Mouse (Mus musculus): ENCODE measurements at regions not wholly inside any gene's neighbourhood (a gene's known extent, or its start where the extent isn't known, plus 50 kb on each side); places are given as distances from the start of the nearest gene placed in this dataset.

DNA sequence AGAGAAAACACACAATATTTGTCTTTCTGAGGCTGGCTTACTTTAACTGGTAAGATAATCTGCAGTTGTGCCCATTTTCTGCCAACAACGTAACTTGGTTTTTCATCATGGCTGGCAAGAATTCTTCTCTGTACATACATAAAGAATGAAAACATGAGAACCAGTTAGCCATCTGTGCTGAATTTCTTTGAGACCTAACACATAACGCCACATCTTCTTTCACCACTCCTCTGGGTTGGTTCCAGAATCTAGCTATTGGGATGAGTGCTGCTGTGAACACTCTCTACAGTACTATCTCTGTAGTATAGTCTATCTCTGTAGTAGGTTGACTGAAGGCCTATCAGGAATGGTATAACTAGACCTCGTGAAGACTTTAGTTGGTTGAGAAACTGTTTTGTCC, 132.1 kb downstream of the 1700020N01Rik start:
- in situ Hi-C loops (cut with MboI; ENCODE audit: low pct_unique_long_range_greater_than_20kb) = no loop called here
- no peak for TF ChIP-seq CTCF (IDR thresholded peaks at IDR 0.05)
- POLR2A ChIA-PET = interaction anchor here (0.9 to 1.4 kb wide), 2 partner anchors 12 kb away, joined by 3 to 4 read pairs; no protein-coding TSS in a partner anchor
- DNase-seq (ENCODE audit: low read depth, low spot score) (no peak), ATAC-seq (no peak)
- CTCF ChIA-PET = interaction anchor here (1.4 kb wide), 1 partner anchor 106 kb away, joined by 3 read pairs; no protein-coding TSS in a partner anchor
- no peaks in the 10 kb centered on the region for H3K27me3 ChIP-seq

DNA sequence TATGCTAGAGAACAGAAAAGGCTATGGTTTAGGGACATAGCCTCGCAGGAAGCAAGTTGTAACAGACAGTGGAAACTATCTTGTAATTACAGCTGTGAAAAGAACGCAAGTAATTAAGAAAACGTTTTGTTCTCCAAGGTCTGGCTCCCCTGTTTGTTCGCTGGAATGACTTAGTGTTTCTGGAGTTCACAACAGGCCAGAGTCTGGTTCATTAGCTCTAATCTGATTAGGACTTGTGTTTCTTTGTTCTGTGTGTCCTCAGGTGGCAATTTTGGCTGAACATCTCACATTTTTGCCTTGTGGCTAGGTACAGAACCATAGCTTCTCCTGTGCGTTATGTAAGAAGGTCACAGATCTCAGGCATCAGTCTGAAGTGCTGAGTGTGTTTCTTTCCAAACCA, 141.7 kb upstream of the Sgk1 start:
- in situ Hi-C loops (cut with MboI; ENCODE audit: low pct_unique_long_range_greater_than_20kb) = no loop called here
- ATAC-seq (no peak), DNase-seq (ENCODE audit: low read depth, low spot score) (no peak)
- TF ChIP-seq CTCF (IDR thresholded peaks at IDR 0.05) = no peak
- no peaks in the 10 kb centered on the region for H3K27me3 ChIP-seq
- ChIA-PET CTCF (interaction anchor here (2.4 kb wide), 1 partner anchor 13 kb away, joined by 8 read pairs; no protein-coding TSS in a partner anchor), POLR2A (no interaction called here)

DNA sequence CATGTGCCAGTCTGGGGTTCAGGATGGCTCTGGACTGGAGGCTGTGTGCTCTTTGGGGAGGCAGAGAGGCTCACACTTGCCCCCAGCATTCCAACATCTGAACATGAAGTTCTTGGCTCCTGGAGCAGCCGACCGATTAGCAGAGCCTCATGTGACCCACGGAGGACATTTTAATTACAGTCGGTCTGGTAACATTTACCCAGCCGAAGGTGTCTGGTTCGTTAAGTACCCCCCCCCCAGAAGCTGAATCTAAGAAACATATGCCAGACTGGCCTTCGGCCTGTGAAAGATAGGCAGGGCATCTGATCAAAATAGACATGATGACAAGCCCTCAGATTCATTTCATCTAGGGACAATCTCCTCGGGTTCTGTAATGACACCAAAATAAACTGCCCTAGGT, 140.4 kb upstream of the Sgk1 start:
- DNase-seq (ENCODE audit: low read depth, low spot score) = no peak
- no peak for TF ChIP-seq CTCF (IDR thresholded peaks at IDR 0.05)
- no peaks in the 10 kb centered on the region for H3K27me3 ChIP-seq
- CTCF ChIA-PET = no interaction called here
- in situ Hi-C loops (cut with MboI; ENCODE audit: low pct_unique_long_range_greater_than_20kb) = no loop called here
- ATAC-seq = no peak
- POLR2A ChIA-PET = no interaction called here

DNA sequence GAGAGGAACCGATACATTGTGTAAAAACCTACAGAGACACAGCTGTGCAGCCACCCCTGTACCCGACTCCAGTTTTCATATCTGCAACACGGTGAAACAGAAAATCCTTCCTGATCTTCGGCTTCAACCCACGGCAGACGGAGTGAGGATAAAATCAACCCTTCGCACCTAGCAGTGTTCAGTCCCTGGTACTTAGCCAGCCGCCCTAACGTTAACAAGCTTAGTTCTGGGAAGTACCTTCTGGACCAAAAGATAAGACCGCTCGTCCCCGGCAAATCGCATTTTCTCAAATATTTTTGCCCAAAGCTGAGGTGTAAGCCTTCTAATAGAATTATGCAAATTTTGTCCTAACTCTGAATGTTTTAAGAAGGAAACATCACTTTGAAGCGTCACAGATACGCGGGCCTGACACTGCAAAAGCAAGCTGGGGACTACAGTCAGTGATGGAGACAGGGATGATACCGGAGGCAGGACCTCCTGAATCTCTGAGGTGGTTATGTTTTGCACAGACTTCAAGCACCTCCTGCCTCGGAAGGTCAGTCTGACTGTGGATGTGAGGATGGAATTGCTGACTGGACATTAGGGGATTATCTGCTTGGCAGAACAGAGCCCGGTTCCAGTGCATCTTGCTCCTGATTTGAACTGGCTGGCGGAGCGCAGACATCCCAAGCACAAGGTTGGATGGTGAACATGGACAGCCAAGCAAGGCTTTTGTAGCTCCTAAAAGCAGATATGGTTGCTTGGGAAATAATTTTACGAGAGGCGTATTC, 139.8 kb upstream of the Sgk1 start:
- in situ Hi-C loops (cut with MboI; ENCODE audit: low pct_unique_long_range_greater_than_20kb) = no loop called here

DNA sequence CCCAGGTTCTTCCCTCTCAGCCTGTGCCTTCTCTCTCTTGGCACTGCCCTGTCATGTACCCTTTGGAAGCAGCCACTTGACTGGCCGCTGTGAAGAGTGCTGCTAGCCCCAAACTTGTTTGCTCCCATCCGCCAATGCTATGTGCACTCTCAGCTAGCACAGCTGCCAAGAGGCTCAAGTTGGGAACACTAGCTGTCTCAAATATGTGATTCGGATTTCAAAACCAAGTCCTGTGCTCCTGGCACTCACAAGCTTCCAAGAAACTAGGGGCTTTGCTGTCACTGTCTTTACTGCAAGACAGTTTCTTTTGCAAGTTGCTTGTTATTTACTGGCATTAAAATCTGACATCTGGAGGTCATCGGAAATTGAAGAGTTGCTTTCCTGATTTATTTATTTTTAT, 138.6 kb upstream of the Sgk1 start:
- in situ Hi-C loops (cut with MboI; ENCODE audit: low pct_unique_long_range_greater_than_20kb) = no loop called here
- ChIA-PET CTCF (no interaction called here), POLR2A (no interaction called here)
- no peak for ATAC-seq
- H3K27me3 ChIP-seq = no peaks in the 10 kb centered on the region
- TF ChIP-seq CTCF (IDR thresholded peaks at IDR 0.05) = no peak
- no peak for DNase-seq (ENCODE audit: low read depth, low spot score)

More for the DNA sequence above, 139.8 kb upstream of the Sgk1 start:
- DNase-seq (ENCODE audit: low read depth, low spot score) (no peak), ATAC-seq (no peak)
- H3K27me3 ChIP-seq = no peaks in the 10 kb centered on the region
- no peak for TF ChIP-seq CTCF (IDR thresholded peaks at IDR 0.05)
- ChIA-PET CTCF (no interaction called here), POLR2A (no interaction called here)

DNA sequence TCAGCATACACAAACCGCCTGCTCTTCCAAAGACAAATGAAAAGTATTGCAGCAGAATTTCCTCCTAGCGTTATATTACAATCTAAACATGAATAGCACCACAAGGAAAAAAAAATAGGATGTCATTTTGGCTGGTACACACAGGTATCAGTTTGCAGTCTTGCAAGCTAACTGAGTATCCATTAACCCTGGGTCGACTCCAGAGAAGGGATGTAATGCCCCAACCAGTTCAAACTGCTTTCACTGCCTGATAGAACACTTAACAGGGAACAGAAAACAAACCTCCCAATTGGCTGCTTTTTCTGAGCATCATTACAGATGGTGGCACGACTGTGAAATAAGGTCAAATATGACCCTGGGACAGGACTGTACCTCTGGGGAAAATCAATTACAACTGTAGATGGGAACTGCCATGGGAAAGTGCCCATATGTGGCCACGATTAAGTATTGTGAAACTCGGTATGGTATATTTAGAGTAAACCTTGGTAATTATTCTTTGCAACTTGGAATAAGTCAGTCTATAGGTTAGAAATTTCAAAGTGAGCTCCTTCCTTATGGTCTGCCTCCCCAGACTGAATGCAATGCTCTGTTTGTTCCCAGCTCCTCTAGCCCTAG, 137.5 kb upstream of the Sgk1 start:
- ChIA-PET POLR2A (no interaction called here), CTCF (interaction anchor here (1.4 kb wide), 1 partner anchor 11 kb away, joined by 4 read pairs; no protein-coding TSS in a partner anchor)
- no peak for ATAC-seq
- H3K27me3 ChIP-seq = no peaks in the 10 kb centered on the region
- in situ Hi-C loops (cut with MboI; ENCODE audit: low pct_unique_long_range_greater_than_20kb) = no loop called here
- TF ChIP-seq CTCF (IDR thresholded peaks at IDR 0.05) = no peak
- DNase-seq (ENCODE audit: low read depth, low spot score) = no peak

DNA sequence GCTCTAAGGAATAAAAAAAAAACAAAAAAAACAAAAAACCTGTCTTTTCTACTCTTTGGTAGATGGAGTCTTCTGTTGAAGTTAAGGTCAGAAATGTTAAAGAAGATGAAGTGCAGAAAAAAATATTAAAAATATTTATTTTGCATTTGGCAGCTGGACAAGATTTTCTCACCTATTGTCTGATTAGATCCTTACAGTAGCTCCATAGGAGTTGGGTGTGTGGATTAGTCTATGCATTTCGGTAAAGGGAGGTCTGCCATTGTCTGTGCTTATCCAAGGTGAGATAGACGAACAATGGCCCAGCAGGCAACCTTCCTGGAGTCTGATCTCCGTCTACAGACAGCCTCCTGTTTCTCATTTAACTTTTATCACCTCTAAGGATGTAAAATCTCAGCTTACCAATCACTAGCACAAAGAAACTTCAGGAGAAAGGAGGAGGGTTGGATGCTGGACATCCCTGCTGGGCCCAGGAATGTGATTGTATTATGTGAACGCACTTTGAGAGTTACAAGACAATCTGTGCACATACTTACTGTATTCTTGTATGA, 136.0 kb upstream of the Sgk1 start:
- ChIA-PET CTCF (interaction anchor here (1.3 to 1.4 kb wide), 2 partner anchors 9 to 14 kb away, joined by 4 read pairs; no protein-coding TSS in a partner anchor), POLR2A (no interaction called here)
- ATAC-seq = no peak
- H3K27me3 ChIP-seq = no peaks in the 10 kb centered on the region
- in situ Hi-C loops (cut with MboI; ENCODE audit: low pct_unique_long_range_greater_than_20kb) = no loop called here
- no peak for DNase-seq (ENCODE audit: low read depth, low spot score)
- no peak for TF ChIP-seq CTCF (IDR thresholded peaks at IDR 0.05)

DNA sequence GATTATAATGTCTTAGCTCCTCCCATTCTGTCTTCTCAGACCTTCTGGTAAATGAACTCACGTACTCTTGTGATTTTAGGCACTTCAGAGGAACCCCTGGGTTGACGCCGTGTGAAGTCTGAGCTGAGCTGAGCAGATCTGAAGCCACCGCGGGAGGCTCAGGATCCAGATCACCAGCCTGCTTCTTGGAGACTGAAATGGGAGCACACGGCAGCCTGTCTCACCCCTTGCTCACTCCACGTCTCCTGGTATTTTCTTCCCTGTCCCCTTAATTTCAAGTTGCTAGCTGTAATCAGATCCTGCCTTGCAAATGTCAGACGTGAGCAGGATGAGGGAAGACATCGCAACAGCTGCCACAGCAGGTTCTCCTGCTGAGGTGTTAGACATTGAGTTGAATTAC, 135.3 kb upstream of the Sgk1 start:
- in situ Hi-C loops (cut with MboI; ENCODE audit: low pct_unique_long_range_greater_than_20kb) = no loop called here
- DNase-seq (ENCODE audit: low read depth, low spot score) (no peak), ATAC-seq (no peak)
- POLR2A ChIA-PET = no interaction called here
- no peaks in the 10 kb centered on the region for H3K27me3 ChIP-seq
- no peak for TF ChIP-seq CTCF (IDR thresholded peaks at IDR 0.05)
- CTCF ChIA-PET = interaction anchor here (1.3 kb wide), 1 partner anchor 13 kb away, joined by 4 read pairs; no protein-coding TSS in a partner anchor

DNA sequence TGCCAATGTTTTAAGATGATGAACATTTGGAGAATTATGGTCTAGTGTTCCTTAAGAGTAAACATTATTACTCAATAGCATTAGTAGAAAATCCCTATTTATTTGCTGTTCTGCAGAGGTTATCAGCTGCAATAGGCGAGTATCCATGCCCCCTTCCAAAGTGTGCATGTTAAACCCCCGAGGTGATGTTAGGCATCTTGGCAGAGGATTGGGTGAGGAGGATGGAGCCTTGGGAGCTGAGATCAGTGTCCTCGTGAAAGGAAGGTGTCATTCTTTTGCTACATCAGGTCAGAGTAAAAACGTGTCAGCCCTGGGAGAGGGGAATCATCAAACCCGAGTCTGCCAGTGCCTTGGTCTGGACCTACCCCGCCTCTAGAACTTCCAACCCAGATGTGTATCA, 130.7 kb upstream of the Sgk1 start:
- ATAC-seq = no peak

DNA sequence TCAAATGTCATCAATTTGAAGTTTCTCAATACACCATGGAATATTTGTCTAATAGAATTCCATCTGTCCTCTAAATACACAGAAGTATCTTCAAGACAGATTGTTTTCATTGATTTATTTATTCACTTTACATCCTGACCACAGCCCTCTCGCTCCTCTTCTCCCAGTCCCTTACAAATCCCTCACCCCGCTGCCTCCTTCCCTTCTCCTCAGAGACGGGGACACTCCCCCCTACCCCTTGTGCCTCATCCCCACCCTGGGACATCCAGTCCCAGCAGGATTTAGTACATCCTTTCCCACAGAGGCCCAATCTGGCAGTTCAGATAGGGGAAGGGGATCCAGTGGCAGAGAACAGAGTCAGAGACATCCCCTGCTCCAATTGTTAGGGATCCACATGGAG, 129.6 kb upstream of the Sgk1 start:
- H3K27me3 ChIP-seq = no peaks in the 10 kb centered on the region
- ATAC-seq = no peak
- DNase-seq (ENCODE audit: low read depth, low spot score) = no peak
- POLR2A ChIA-PET = no interaction called here
- CTCF ChIA-PET = no interaction called here
- TF ChIP-seq CTCF (IDR thresholded peaks at IDR 0.05) = no peak
- in situ Hi-C loops (cut with MboI; ENCODE audit: low pct_unique_long_range_greater_than_20kb) = loop anchor here (5.0 kb wide), 1 partner anchor 45 kb away; no protein-coding TSS in a partner anchor

More for the DNA sequence above, 130.7 kb upstream of the Sgk1 start:
- POLR2A ChIA-PET = no interaction called here
- H3K27me3 ChIP-seq = no peaks in the 10 kb centered on the region
- CTCF ChIA-PET = interaction anchor here (1.0 kb wide), 1 partner anchor 9 kb away, joined by 3 read pairs; no protein-coding TSS in a partner anchor
- DNase-seq (ENCODE audit: low read depth, low spot score) = no peak
- in situ Hi-C loops (cut with MboI; ENCODE audit: low pct_unique_long_range_greater_than_20kb) = loop anchor here (5.0 kb wide), 1 partner anchor 44 kb away; no protein-coding TSS in a partner anchor
- no peak for TF ChIP-seq CTCF (IDR thresholded peaks at IDR 0.05)

Data from Patski (cell line).